Mouse (Mus musculus): ENCODE results near the gene Nkapl.

GRCm38 (mm10) chr13:21454133-21454532 lies 14.2 kb downstream of the Nkapl start:
- no peak for TF ChIP-seq POLR2A (IDR thresholded peaks at IDR 0.05; ENCODE audit: borderline replicate concordance, control insufficient read depth, low read depth, low read length)
- TF ChIP-seq CTCF (IDR thresholded peaks at IDR 0.05; ENCODE audit: control insufficient read depth, insufficient read depth, low read length), result no peak
